Mouse (Mus musculus) induced T-regulatory cell, adult 2 months (primary cell): Measurements from ENCODE around the gene Psma1.

Source experiments
- DNase-seq: peaks from one replicate; pipeline ENCODE4 v3.0.0-alpha.2; 2012; ENCODE audit warnings: low read depth

The Psma1 gene

DNA sequence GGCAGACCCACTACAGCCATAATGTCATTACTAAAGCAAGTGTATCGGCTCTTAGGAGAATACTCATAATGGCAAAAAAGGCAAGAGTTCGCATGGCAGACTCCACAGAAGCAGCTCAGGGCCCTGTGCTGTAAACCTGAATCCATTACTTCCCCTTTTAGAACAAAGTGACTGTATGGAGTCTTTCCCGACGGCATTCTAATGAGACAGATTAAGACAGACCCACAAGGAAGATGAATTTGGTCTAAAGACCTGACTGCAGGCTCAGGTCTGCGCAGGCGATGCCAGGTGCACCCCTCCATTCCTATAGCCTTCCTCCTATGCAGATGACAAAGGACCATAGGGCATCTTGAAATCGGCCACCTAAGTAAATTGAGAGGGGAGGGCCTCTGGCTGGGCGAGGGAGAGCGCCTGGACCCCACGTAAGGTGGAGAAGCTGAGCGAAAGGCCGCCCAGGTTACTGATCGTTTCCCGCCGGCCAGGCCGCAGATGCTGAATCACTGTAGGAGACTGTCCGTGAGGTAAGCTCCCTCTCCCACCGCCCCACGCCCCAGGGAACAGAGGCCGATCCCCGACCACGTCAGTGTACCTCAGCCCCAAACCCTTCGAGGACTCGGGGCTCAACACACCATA, 430 bp downstream of the Psma1 start:
- no peak for DNase-seq

DNA sequence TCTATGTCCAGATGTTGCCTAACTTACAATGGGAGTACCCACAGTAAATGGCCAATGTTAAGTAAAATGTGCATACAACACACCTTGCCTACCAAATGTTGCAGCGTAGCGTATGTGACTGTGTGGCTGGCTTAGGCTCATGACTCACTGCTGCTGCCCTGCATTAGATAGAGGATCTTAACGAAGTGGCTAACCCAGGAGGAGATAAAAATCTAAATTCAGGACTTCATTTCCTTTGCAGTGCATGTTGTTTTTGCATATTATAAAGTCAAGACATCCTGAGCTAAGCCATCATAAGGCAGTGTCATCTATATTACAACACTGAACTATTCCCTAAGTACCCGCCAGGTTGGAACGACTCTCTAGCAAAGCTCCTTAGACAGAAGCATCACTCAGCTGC, 7.5 kb downstream of the Psma1 start:
- DNase-seq, result no peak

DNA sequence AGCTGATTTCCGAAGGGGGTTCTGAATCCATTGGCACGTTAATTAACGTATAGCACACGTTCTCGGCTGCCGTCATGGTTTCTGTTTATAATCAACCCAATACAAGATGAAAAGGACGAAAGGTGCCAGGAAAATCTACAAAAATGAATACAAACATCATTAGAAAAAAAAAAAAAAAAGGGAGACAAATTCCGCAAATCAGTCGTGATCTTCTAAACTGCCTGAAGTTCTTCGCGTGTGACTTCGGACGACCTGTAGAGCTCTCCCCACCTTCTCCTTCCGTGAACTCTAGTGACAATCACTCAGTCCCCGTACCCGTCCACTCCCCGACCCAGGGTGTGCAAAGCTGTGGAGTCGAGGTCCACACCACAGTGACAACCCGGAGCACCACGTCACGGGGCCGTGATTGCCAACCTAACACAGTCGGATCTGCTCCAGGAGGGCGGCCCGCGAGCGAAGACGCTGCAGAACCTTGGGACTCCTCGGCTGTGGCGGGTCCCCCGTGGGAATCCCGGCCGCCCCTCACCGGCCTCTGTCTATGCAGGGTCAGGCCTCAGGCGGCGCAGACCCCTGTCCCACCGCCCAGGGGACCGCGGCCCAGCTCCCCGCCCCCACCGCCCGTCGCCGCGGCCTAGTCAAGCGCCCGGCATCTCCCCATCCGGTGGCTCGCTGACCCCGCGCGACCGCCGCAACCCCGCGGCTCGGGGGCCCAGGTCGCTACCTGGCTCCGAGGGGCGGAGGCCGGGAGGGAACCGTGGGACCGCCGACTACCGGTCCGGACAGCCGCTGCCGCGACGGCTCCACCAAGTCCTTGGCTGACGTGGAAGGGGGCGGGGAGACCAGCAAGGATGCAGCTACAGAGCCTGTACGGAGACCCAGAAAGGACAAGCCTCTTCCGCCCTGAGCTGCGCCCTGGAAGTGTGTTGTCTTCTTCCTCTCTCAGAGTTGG, 21.8 kb downstream of the Psma1 start, which contains the start of gene Copb1:
Copb1 (minus strand) TSS at position 827 of the 949 bp plus-strand sequence.
- peak; percentile 95 for DNase-seq

DNA sequence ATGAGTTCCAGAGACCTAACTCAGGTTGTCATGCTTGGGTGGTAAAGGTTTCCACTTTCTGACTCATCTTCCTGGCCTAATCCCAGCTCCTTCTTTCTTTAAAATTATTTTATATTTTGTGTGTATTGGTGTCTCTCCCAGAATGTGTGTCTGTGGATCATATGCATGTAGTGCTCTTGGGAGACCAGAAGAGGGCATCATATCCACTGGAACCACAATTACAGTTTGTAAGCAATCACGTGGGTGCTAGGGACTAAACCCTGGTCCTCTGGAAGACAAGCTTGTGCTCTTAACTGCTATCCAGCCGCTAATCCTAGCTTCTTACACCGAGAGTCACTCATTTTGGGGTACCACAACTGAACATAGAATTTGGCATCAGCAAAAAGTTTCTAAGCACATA, 24.2 kb downstream of the Psma1 start:
- peak; percentile 26 for DNase-seq

DNA sequence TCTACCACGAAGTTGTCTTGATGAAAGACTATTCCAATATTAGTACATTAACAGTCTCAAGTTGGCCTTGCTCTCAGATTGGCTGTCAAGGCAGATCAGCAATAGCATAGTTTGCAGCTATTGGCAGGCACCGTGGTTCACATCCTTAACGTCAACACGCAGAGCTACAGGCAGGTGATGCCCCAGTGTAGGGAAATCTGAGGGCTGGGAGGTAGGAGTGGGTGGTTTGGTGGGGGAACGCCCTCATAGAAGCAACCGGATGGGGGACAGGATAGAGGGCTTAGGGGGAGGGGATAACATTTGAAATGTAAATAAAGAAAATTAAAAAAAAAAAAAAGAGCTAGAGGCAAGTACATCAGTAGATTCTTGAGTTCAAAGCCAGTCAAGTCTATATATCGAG, 41.9 kb downstream of the Psma1 start:
- peak; percentile 32 for DNase-seq

DNA sequence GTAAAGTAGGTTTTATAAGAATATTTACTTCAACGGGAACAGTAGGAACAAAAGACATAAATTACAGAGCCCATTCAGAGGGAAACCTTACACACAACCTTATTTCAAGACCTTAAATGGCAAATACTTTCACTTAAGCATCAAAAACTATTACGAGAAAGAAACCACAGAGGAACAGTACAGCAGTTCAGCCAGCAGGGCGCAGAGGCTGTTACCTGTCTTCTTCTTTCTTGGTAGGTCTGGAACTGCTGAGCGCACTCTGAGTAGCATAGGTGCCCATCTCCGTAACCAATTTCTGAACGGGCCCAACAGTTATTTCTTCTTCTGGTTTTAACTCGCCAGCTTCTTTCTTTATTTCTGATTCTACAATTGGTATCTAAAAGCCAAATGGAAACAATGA, 42.9 kb downstream of the Psma1 start:
- peak; percentile 38 for DNase-seq

DNA sequence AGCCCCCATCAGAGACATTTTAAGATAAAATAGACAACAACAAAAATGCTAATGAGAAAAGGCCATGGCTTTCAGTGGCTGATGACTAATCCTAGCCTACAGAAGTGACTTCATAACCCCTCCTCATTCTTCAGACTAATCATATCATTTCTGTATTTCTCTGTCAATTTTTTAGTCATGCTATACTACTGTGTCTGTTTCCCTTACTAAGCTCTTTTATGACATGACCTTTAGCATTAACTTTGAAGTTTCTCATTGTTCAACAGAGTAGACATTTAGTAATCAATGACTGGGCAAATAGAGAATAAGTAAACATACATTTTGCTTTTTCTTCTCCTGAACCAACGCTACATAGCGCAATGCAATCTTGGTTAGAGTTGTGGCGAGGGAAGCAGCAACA, 44.1 kb downstream of the Psma1 start:
- no peak for DNase-seq

DNA sequence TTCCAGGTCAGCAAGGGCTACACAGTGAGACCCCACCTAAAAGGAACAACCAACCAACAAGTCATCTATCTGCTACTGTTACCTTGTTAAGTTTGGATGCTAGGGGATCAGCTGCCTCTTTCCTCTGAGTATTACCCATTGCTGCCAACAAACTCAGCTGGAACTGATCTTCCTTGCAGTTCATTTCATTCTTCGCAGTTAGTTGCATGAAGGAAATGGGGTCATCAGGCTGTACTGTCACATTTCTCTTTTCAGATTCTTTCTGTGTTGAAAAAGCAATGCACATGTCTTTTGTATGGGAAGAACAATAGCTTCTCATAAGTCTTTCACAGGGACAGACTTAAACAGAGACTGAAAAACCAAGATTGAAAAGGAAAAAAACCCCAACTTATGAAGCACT, 49.4 kb downstream of the Psma1 start:
- DNase-seq, result no peak

DNA sequence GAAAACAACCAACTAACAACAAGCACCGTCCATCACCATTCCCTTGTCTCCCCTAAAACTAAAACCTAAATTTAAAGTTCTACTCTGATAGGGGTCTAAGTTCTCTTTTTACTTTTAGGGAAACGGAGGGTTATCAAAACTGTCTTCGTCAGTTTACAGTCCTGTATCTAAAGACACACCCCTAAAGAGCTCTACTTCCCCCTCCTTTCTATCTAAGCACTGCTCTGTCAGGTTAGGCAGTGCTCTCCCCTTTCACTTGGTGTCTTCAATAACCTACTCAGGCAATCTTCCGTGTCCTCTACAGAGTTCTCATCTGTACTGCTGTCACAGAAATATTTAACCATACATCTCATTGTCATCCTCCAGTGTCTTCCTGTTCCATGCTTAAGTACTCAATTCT, 55.5 kb downstream of the Psma1 start:
- DNase-seq, result no peak

DNA sequence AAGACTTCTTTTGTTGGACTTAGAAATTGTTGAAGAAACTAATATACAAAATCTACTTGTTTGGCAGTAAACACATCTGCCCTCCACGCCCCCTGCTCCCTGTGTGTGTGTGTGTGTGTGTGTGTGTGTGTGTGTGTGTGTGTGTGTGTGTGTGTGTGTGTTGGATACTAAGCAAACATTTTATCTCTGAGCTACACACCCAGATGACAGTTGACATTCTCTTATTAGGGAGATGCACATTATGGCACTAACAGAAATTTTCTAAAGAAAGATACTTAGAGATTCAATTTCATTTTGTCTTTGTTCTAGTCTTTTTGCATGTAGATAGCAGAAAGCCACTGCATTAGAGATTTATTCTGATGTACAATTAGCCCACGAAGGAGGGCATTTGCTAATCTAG, 59.0 kb downstream of the Psma1 start:
- no peak for DNase-seq
